Comparison of ENCODE assay signal across 8 mouse cellular contexts in genomic region chr15:99457606-99458401, GRCm38 (mm10). TPM values are rescaled to one million over a fixed set of nuclear protein-coding genes. Genes with fewer than 3 reads are reported as not detected.
A peak's percentile ranks its signal among the peaks of the same experiment; 100 is the strongest.
DNase-seq lines count a peak whose midpoint lies in the region; ATAC-seq lines count a peak whose summit lies in the region.

Gene Nckap5l (minus strand): TSS chr15:99457748.

- 0 out of 2 replicates have a peak, but pooled peaks cover 2% of the 10 kb centered on the region for H3K4me1 ChIP-seq in hindbrain, embryonic 11.5 days (replicated peaks; ENCODE audit: control insufficient read depth, insufficient read depth, low read length)

- H3K9ac ChIP-seq in hindbrain, embryonic 11.5 days (ENCODE audit: low read depth, low read length): peak within 1 kb of the TSS; percentile 77

- peak; percentile 91 for ATAC-seq in frontal cortex, adult (ENCODE audit: low TSS enrichment)
- ATAC-seq in hindbrain, embryonic 11.5 days (ENCODE audit: low FRiP score): peak; percentile 93

- H3K9me3 ChIP-seq in hindbrain, embryonic 11.5 days (ENCODE audit: control insufficient read depth, low read length): no peaks in the 10 kb centered on the region

- DNase-seq in MN1 (ENCODE audit: low spot score): peak; percentile 96
- peak; percentile 81 for DNase-seq in cerebellum, adult 8-10 months
- peak; percentile 95 for DNase-seq in hindbrain, embryonic 11.5 days (ENCODE audit: low spot score)
- DNase-seq in layer of hippocampus, postnatal 25 days (ENCODE audit: extremely low spot score in 1 of 2, low spot score in 1 of 2): peak; percentile 78 to 82
- peak; percentile 94 for DNase-seq in lung, postnatal 25 days (ENCODE audit: low spot score)
- peak; percentile 96 for DNase-seq in retina, embryonic 14.5 days (ENCODE audit: low spot score)
- DNase-seq in thymus, postnatal 4 days: peak; percentile 95

- H3K36me3 ChIP-seq in hindbrain, embryonic 11.5 days (ENCODE audit: control insufficient read depth, insufficient read depth, low read length): no peaks in the 10 kb centered on the region

- peak within 1 kb of the TSS; percentile 80 for H3K4me2 ChIP-seq in hindbrain, embryonic 11.5 days (replicated peaks; ENCODE audit: low read depth, low read length)

- peak within 1 kb of the TSS; percentile 89 for H3K4me3 ChIP-seq in hindbrain, embryonic 11.5 days (ENCODE audit: low read depth, low read length)

- no peaks in the 10 kb centered on the region for H3K27me3 ChIP-seq in hindbrain, embryonic 11.5 days (ENCODE audit: control insufficient read depth, insufficient read depth, low read length)

- WGBS in hindbrain, embryonic 11.5 days: 2% methylated on average over 41 of the region's 45 CpGs

- H3K27ac ChIP-seq in hindbrain, embryonic 11.5 days (ENCODE audit: low read depth, low read length): peak within 1 kb of the TSS; percentile 70

RNA-seq across cellular contexts. Expression of gene Nckap5l, which starts in this region (rescaled TPM):
- polyA plus RNA-seq in hindbrain, embryonic 11.5 days (2014; fragmentation: Nextera tagmentation; extraction: Ambion mirVana): 9.3 and 10.2 TPM in 2 replicates
- 10 to 100 TPM; 18.4 to 26.0 TPM for total RNA-seq in layer of hippocampus, postnatal 25 days (2021)

Comparison
In these comparisons a context has a peak if more than half of its experiments do, and no peak if none do; other contexts are left out.
1. Peak in every context shown above with its lines: DNase-seq, ATAC-seq, H3K4me3 ChIP-seq and H3K27ac ChIP-seq.